Mouse (Mus musculus) midbrain, embryonic 10.5 days (tissue): ENCODE results near the gene Lmcd1. TPM values are rescaled to one million over a fixed set of nuclear protein-coding genes. Genes with fewer than 3 reads are reported as not detected.

Experiments used
- DNase-seq: peaks from one replicate; pipeline ENCODE4 v3.0.0-alpha.2; 2017; ENCODE audit warnings: low spot score
- H3K27ac ChIP-seq: fragments of 300-500 bp; sonication (generic); replicated peaks from 2 replicates; pipeline ENCODE4 v1.5.1; 2016; ENCODE audit warnings: mild to moderate bottlenecking
- H3K27me3 ChIP-seq: fragments of 300-500 bp; sonication (generic); 2 replicates; pipeline ENCODE4 v1.6.1; 2016; ENCODE audit warnings: low read depth, mild to moderate bottlenecking; ENCODE audit not compliant: poor library complexity, severe bottlenecking
- H3K36me3 ChIP-seq: fragments of 300-500 bp; sonication (generic); 2 replicates; pipeline ENCODE4 v1.6.1; 2016; ENCODE audit warnings: mild to moderate bottlenecking, moderate library complexity
- H3K4me1 ChIP-seq: fragments of 300-500 bp; sonication (generic); 2 replicates; pipeline ENCODE4 v1.6.1; 2016
- H3K4me3 ChIP-seq: fragments of 300-500 bp; sonication (generic); 2 replicates; pipeline ENCODE4 v1.5.1; 2016; ENCODE audit warnings: mild to moderate bottlenecking, moderate library complexity
- H3K9me3 ChIP-seq: fragments of 300-500 bp; sonication (generic); replicated peaks from 2 replicates; pipeline ENCODE4 v1.6.1; 2016; ENCODE audit warnings: mild to moderate bottlenecking
- WGBS: fragments of 180-500 bp; shearing (Covaris S2); methylation state at CpG from one replicate; pipeline ENCODE4 v1.1.7; 2016; 5-methylcytosine and 5-hydroxymethylcytosine counted together
- polyA plus RNA-seq: library from polyadenylated mRNA; unstranded; fragments of >200 nt; fragmentation: Nextera tagmentation; extraction: Ambion mirVana; gene quantifications from 2 replicates; pipeline ENCODE4 v1.2.1, GENCODE M21; 2016

Lmcd1 gene
- polyA plus RNA-seq, 1 experiment from 2014 or later: 0.95 TPM

DNA sequence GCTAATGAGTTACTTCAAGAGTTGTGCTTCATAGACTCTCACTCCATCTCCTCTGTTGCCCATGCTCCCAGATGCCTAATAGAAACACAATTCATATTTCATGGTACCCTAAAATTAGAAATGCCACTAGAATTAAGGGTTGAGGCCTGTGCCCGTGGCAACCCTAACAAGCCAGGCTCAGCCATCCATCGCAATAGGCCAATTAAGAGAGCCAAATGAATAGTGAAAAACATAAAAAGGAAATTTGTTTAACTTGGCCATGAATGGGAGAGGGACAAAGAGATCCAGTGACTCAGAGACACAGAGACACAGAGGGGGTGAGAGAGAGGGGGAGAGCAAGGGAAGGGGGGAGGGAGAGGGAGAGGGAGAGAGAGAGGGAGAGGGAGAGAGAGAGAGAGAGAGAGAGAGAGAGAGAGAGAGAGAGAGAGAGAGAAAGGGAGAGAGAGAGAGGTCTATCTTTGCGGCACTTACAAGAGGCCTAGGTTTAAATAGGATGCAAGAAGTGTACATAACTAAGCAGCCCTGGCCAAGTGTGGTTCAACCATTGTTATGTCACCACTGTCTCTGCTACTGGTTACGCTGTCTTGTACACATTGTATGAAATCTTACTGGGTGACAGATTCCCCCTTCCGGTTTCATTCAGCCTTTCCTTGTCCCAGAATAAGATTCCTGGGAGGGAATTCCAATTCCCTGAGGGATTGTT, 57.1 kb downstream of the Lmcd1 start:
- Histone ChIP-seq H3K27me3 (no peaks in the 10 kb centered on the region), H3K27ac (no peak overlapping the region), H3K9me3 (no peaks in the 10 kb centered on the region), H3K4me3 (no peak overlapping the region), H3K36me3 (no peaks in the 10 kb centered on the region), H3K4me1 (0 out of 2 replicates have a peak, but pooled peaks cover 3% of the 10 kb centered on the region)
- DNase-seq: no peak
- WGBS: 89% methylated on average over 5 of the region's 5 CpGs

DNA sequence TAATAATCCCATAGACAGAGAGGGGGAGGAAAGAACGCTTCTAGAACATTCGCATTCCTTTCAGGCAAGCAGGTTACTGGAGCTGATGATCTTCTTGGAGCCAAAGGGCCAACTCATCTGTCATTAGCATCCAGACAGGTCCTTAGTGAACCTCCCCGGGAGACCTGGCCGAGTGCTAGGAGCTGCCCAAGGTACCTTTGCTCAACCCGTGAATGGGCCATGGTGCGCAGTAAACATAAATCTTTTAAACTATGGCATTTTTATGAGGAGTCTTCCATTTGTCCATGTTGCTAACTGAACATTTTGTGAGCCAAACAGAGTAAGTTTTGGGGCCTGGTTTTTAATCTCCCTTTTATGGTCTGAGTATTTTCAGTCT, 57.7 kb downstream of the Lmcd1 start:
- Histone ChIP-seq H3K36me3 (no peaks in the 10 kb centered on the region), H3K27me3 (no peaks in the 10 kb centered on the region), H3K9me3 (no peaks in the 10 kb centered on the region), H3K4me3 (no peak overlapping the region), H3K4me1 (0 out of 2 replicates have a peak, but pooled peaks cover 3% of the 10 kb centered on the region), H3K27ac (no peak overlapping the region)
- 85% methylated on average over 6 of the region's 6 CpGs for WGBS
- no peak for DNase-seq

DNA sequence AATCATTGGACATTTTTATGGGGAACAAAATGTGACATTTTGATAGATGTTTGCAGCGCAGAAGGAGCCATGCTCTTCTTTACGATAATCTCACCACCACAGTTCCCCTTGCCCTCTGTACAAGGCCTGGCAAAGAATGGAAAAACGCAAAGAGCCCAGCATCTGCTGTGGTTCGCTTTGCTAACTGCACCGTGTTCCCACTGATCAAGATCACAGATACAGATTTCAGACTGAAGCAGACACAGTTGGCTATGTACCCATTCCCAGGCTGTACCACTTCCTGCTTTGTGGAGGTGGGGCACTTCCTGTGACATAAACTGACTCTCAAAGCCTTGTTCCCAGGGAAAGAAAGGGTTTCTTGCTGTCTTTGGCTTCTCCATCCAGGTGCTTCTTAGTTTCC, 60.4 kb downstream of the Lmcd1 start:
- 0 out of 2 replicates have a peak, but pooled peaks cover 3% of the 10 kb centered on the region for H3K4me1 ChIP-seq
- 90% methylated on average over 5 of the region's 5 CpGs for WGBS
- H3K27ac ChIP-seq: no peak overlapping the region
- H3K27me3 ChIP-seq: no peaks in the 10 kb centered on the region
- no peaks in the 10 kb centered on the region for H3K9me3 ChIP-seq
- H3K36me3 ChIP-seq: no peaks in the 10 kb centered on the region
- no peak overlapping the region for H3K4me3 ChIP-seq
- DNase-seq: no peak

DNA sequence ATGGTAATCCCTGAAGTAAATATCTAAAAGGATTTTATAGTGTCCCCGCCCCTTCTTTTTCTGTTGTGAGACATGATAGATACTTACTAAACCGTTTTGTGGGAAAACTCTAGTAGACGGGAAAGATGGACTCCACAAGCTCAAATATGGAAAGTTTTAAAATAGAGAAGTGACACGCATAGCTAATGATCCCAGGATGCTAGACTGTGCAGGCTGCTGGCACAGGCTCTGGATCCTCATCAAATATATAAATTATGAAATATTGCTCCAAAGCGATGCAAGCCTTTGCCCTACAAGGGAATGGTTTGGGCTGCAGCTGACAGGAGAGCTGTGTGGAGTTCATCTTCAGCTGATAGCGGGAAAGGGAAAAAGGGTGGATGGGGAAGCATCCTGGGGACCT, 64.1 kb downstream of the Lmcd1 start:
- 92% methylated on average over 6 of the region's 6 CpGs for WGBS
- no peaks in the 10 kb centered on the region for H3K36me3 ChIP-seq
- no peak overlapping the region for H3K4me3 ChIP-seq
- H3K27me3 ChIP-seq: no peaks in the 10 kb centered on the region
- H3K9me3 ChIP-seq: no peaks in the 10 kb centered on the region
- no peak overlapping the region for H3K27ac ChIP-seq
- H3K4me1 ChIP-seq: no peaks in the 10 kb centered on the region
- DNase-seq: no peak

DNA sequence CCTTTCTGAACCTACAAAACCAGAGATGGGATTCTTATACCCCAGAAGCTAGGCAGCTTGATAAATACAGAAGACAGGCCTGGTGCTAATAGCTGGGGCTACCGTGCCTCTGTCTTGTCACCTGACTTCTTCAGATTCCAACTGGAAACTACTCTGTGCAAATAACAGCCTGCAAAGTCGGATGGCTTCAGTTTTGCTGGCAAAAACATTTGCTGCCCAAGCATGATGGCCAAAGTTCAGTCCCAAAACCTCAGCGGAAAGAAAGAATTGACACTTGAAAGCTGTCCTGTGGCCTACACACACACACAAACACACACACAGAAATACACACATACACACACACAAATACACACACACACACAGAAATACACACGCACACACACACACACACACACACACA, 65.5 kb downstream of the Lmcd1 start:
- H3K27ac ChIP-seq: no peak overlapping the region
- H3K9me3 ChIP-seq: no peaks in the 10 kb centered on the region
- H3K36me3 ChIP-seq: no peaks in the 10 kb centered on the region
- H3K4me1 ChIP-seq: no peaks in the 10 kb centered on the region
- 81% methylated on average over 4 of the region's 4 CpGs for WGBS
- no peak for DNase-seq
- H3K4me3 ChIP-seq: no peak overlapping the region
- no peaks in the 10 kb centered on the region for H3K27me3 ChIP-seq

DNA sequence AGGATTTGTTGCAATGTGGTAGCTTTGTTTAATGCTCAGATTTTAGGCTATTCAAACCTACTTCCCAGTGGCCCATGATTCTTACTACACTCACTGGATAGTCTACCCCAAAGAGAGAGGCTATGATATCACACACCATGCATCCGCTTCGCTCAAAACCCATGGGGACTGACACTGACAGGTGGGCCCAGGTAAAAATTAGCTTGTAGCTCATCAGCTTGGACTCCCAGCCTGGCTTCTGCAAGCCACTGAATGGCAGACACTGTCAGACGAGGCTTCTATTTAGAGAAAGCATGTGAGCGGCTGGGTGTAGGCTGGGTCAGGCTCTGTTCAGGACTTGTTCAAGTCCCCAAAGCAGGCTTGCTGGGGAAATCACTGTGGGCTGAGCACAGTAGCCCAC, 76.9 kb downstream of the Lmcd1 start:
- 95% methylated on average over 4 of the region's 4 CpGs for WGBS

DNA sequence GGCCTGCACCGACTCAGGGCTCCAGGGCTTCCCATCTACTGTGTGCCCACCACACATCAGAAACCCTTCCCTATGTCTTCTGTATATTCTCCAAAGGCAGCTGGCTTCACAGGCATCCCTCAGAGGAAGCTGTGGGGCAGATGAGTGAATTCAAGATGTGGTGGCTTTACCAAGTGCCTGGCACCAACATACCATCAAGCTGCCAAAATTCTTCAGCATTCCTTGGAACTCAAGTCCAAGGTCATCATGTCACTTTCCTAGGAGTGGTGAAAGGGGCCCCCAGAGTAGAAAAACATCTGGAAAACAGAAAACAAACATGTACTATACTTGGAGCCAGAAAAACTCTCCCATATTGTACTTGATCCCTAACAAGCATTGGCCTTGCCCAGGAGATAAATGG, 85.8 kb downstream of the Lmcd1 start:
- H3K4me1 ChIP-seq: no peaks in the 10 kb centered on the region
- 100% methylated on average over 1 of the region's 1 CpGs for whole genome bisulfite sequencing
- H3K36me3 ChIP-seq: no peaks in the 10 kb centered on the region
- H3K9me3 ChIP-seq: no peaks in the 10 kb centered on the region
- no peak overlapping the region for H3K4me3 ChIP-seq
- H3K27ac ChIP-seq: no peak overlapping the region
- DNase-seq: no peak
- no peaks in the 10 kb centered on the region for H3K27me3 ChIP-seq

More for the DNA sequence above, 76.9 kb downstream of the Lmcd1 start:
- no peaks in the 10 kb centered on the region for H3K27me3 ChIP-seq
- no peaks in the 10 kb centered on the region for H3K4me1 ChIP-seq
- no peak for DNase-seq
- no peaks in the 10 kb centered on the region for H3K9me3 ChIP-seq
- no peaks in the 10 kb centered on the region for H3K36me3 ChIP-seq
- H3K27ac ChIP-seq: no peak overlapping the region
- no peak overlapping the region for H3K4me3 ChIP-seq

DNA sequence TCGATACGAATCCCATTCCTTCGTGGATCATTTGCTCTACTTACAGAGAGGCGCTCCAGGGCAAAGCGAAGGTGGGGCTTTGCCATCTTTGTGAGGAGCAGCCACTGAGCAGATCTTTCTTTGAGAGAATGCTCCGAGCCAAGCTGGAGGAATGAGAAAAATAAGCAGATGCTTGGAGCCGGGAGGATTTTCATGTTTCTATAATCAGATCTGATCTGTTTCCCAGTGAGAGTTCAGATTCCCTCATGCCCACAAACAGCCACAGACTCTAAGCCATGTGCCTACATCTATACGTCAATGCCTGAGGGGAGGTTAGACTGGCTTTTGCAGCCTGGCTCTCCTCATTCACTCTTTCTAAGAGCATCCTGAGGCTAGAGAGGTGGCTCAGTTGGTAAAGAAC, 87.1 kb downstream of the Lmcd1 start:
- Histone ChIP-seq H3K27me3 (no peaks in the 10 kb centered on the region), H3K4me1 (no peaks in the 10 kb centered on the region), H3K4me3 (no peak overlapping the region), H3K27ac (no peak overlapping the region), H3K9me3 (no peaks in the 10 kb centered on the region), H3K36me3 (no peaks in the 10 kb centered on the region)
- 88% methylated on average over 8 of the region's 8 CpGs for WGBS
- DNase-seq: no peak

DNA sequence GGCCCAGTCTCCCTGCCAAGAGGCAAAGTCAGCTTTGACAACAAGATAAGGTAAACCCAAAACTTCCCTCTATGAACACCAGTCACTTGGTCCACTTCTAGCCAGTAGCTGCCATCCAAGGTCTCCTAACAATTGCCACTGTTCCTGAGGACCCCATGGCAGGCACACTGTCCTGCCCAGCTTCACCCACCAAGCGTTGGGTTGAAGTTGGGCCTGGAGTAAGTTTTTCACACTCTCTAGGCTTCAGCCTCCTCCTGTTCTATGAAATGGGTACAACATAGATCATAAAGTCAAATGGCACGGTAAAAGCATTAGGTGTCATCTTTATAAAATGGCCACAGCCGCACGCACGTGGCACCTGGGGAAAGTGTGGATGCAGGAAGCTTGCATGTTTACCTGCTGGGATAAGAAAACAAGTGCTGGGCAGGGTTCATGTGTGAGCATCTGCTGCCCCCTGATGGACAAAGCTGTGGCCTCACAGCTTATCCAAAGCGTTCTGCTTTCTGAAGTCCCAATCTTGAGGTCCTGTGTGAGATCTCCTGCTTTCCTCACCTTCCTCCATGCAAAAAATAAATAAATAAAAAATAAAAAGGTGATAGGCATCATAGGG, 88.9 kb downstream of the Lmcd1 start:
- peak; percentile 57 for DNase-seq
- H3K27ac ChIP-seq: no peak overlapping the region
- WGBS: 49% methylated on average over 6 of the region's 6 CpGs

DNA sequence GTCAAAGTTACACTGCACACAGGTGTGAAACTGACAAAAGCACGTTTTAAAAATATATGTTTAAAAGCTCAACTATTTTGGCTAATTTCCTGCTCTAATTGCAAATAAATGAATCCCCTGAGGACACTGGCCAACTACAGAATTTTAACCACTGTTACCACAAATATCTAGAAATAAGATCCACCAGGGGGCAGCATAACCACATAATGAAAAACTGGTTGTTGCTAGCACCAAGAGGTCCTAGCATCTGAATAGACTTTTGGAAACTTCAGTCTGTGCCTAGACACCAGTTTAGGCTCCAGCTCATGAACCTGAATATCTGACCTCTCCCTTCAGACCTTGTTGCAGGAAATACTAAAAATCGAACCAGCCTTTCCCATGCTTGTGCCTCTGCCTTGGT, 91.0 kb downstream of the Lmcd1 start:
- Histone ChIP-seq H3K27me3 (no peaks in the 10 kb centered on the region), H3K27ac (no peak overlapping the region), H3K4me1 (no peaks in the 10 kb centered on the region), H3K4me3 (no peak overlapping the region), H3K36me3 (no peaks in the 10 kb centered on the region), H3K9me3 (no peaks in the 10 kb centered on the region)
- 52% methylated on average over 2 of the region's 2 CpGs for WGBS
- no peak for DNase-seq

More for the DNA sequence above, 88.9 kb downstream of the Lmcd1 start:
- Histone ChIP-seq H3K27me3 (no peaks in the 10 kb centered on the region), H3K36me3 (no peaks in the 10 kb centered on the region), H3K4me3 (no peak overlapping the region), H3K4me1 (no peaks in the 10 kb centered on the region), H3K9me3 (no peaks in the 10 kb centered on the region)

DNA sequence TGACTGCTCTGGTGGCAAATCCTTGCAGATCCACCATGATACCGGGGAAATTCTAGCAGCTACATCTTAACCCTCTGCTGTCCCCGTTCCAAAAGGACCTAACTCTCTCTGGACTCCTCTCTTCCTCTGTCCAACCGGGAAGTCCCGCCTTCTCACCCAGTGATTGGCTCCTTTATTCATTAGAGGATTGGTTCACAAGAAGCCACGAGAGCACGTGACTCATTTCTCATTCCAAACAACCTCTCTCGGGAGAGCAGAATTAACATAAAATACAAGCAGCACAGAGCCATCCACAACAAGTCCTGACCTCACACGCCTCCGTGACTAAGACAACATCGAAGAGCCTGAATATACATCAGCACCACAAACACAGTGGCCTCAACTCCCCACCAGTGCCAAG, 91.7 kb downstream of the Lmcd1 start:
- 86% methylated on average over 10 of the region's 10 CpGs for WGBS
- DNase-seq: no peak
- no peak overlapping the region for H3K27ac ChIP-seq
- H3K27me3 ChIP-seq: no peaks in the 10 kb centered on the region
- no peaks in the 10 kb centered on the region for H3K36me3 ChIP-seq
- no peak overlapping the region for H3K4me3 ChIP-seq
- no peaks in the 10 kb centered on the region for H3K4me1 ChIP-seq
- H3K9me3 ChIP-seq: no peaks in the 10 kb centered on the region

DNA sequence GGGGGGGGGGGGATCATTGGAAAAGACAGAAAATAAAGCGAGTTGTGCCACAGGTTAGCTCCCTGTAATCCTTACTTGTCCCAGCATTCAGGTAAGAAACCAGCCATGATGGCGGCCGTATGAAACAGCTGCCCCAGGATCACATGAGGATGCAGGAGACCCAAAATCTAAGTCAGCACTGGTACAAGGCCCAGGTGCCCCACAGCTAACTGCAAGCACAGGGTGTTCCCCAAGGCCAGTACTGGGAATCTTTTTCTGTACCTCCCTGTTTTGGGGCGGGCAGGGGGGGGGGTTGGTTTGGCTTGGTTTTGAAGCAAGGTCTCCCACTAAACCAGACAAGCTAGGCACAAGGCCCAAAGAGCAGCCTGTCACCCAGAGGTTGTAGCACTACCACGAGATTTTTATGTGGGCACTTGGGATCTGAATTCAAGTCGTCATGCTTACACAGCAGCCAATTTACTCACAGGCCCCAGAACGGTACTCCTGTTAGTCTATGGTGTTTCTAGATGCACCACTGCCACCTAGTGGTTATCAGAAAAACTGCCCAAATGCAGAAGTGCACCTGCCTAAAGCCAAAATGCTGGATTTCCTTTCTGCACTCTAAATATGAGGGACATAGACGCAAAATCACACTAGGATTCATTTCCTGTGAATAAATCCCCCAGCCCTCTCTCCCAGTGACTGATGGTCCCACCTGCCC, 100.5 kb downstream of the Lmcd1 start:
- Histone ChIP-seq H3K27me3 (0 out of 2 replicates have a peak, but pooled peaks cover 3% of the 10 kb centered on the region), H3K4me3 (no peak overlapping the region), H3K9me3 (no peaks in the 10 kb centered on the region), H3K27ac (no peak overlapping the region), H3K4me1 (peaks cover 6% of the 10 kb centered on the region), H3K36me3 (no peaks in the 10 kb centered on the region)
- peak; percentile 35 for DNase-seq
- 51% methylated on average over 8 of the region's 8 CpGs for WGBS
